Mouse (Mus musculus): Measurements from ENCODE around the gene Clp1. TPM values are rescaled to one million over a fixed set of nuclear protein-coding genes. Genes with fewer than 3 reads are reported as not detected.

The Clp1 gene
- 10 to 100 TPM; 52.6 to 66.0 TPM for polyA plus RNA-seq (2017; shearing (Covaris generic))

GRCm38 (mm10) chr2:84727172-84727858, at the start of gene Clp1:
TSS of gene Clp1 (minus strand) at chr2:84727350.

GRCm38 (mm10) chr2:84775241-84775640, 48.1 kb upstream of the Clp1 start, which contains the start of gene Serping1:
TSS of gene Serping1 (minus strand) at chr2:84775444.

GRCm38 (mm10) chr2:84743561-84743960, 16.4 kb upstream of the Clp1 start, which contains the start of gene Gm19426:
TSS of gene Gm19426 (minus strand) at chr2:84743655.

GRCm38 (mm10) chr2:84733579-84734300, 6.6 kb upstream of the Clp1 start, which contains the start of gene Ypel4:
TSS of gene Ypel4 (plus strand) at chr2:84734058.

GRCm38 (mm10) chr2:84714811-84715561, 12.2 kb downstream of the Clp1 start, which contains the start of gene Zdhhc5:
TSS of gene Zdhhc5 (minus strand) at chr2:84715180.

GRCm38 (mm10) chr2:84679016-84679415, 48.1 kb downstream of the Clp1 start, which contains the start of gene Tmx2:
TSS of gene Tmx2 (minus strand) at chr2:84679140.

GRCm38 (mm10) chr2:84677968-84678880, 48.9 kb downstream of the Clp1 start, which contains the start of the genes Gm28635 and Med19:
TSS of gene Gm28635 (minus strand) at chr2:84678041.
TSS of gene Med19 (plus strand) at chr2:84678402.

Other genes with a start within 250 kb of the Clp1 start
- gene Ctnnd1, start 76.6 kb downstream of the Clp1 start, polyA plus RNA-seq (2017; shearing (Covaris generic)): 1 to 10 TPM in 1 of 2 experiments, not detected in 1; 1.3 TPM
- gene Btbd18, start 68.3 kb downstream of the Clp1 start, polyA plus RNA-seq (2017; shearing (Covaris generic)): 1 to 10 TPM in 1 of 2 experiments, under 1 TPM in 1; 0.23 to 2.7 TPM
- gene Selenoh, start 56.6 kb downstream of the Clp1 start, polyA plus RNA-seq (2017; shearing (Covaris generic)): 10 to 100 TPM; 75.6 to 81.6 TPM
- gene Gm28635, start 49.3 kb downstream of the Clp1 start, polyA plus RNA-seq (2017; shearing (Covaris generic)): not detected
- 10 to 100 TPM; 38.9 to 41.3 TPM for gene Med19, start 48.9 kb downstream of the Clp1 start, polyA plus RNA-seq (2017; shearing (Covaris generic))
- 100 to 1,000 TPM in 1 of 2 experiments, 10 to 100 TPM in 1; 98.7 to 114 TPM for gene Tmx2, start 48.2 kb downstream of the Clp1 start, polyA plus RNA-seq (2017; shearing (Covaris generic))
- 10 to 100 TPM; 50.2 to 64.0 TPM for gene Zdhhc5, start 12.2 kb downstream of the Clp1 start, polyA plus RNA-seq (2017; shearing (Covaris generic))
- gene Ypel4, start 6.7 kb upstream of the Clp1 start, polyA plus RNA-seq (2017; shearing (Covaris generic)): 1 to 10 TPM in 1 of 2 experiments, under 1 TPM in 1; 0.70 to 3.7 TPM
- gene Gm19426, start 16.3 kb upstream of the Clp1 start, polyA plus RNA-seq (2017; shearing (Covaris generic)): not detected
- gene Serping1, start 48.1 kb upstream of the Clp1 start, polyA plus RNA-seq (2017; shearing (Covaris generic)): 1 to 10 TPM in 1 of 2 experiments, not detected in 1; 1.2 TPM
- 10 to 100 TPM; 24.6 to 55.7 TPM for gene Ube2l6, start 71.5 kb upstream of the Clp1 start, polyA plus RNA-seq (2017; shearing (Covaris generic))
- gene Smtnl1, start 95.3 kb upstream of the Clp1 start, polyA plus RNA-seq (2017; shearing (Covaris generic)): under 1 TPM in 1 of 2 experiments, not detected in 1; 0.37 TPM
- gene Timm10, start 99.6 kb upstream of the Clp1 start, polyA plus RNA-seq (2017; shearing (Covaris generic)): 10 to 100 TPM; 28.3 to 30.9 TPM
- gene Slc43a1, start 111.5 kb upstream of the Clp1 start, polyA plus RNA-seq (2017; shearing (Covaris generic)): 1 to 10 TPM; 1.3 to 3.9 TPM
- not detected for gene Rtn4rl2, start 159.4 kb upstream of the Clp1 start, polyA plus RNA-seq (2017; shearing (Covaris generic))
- 1 to 10 TPM; 4.8 to 9.5 TPM for gene Slc43a3, start 209.2 kb upstream of the Clp1 start, polyA plus RNA-seq (2017; shearing (Covaris generic))